Mouse (Mus musculus) forebrain, embryonic 10.5 days (tissue): ENCODE results near the gene Caln1. TPM values are rescaled to one million over a fixed set of nuclear protein-coding genes. Genes with fewer than 3 reads are reported as not detected.

Experiments used
- DNase-seq: peaks from one replicate; pipeline ENCODE4 v3.0.0-alpha.2; 2017; ENCODE audit warnings: low spot score; ENCODE audit errors: extremely low spot score
- H3K27ac ChIP-seq: fragments of 300-500 bp; sonication (generic); 2 replicates; pipeline ENCODE4 v1.5.1; 2016; ENCODE audit warnings: mild to moderate bottlenecking
- H3K27me3 ChIP-seq: fragments of 300-500 bp; sonication (generic); 2 replicates; pipeline ENCODE4 v1.6.1; 2016; ENCODE audit warnings: mild to moderate bottlenecking; ENCODE audit not compliant: poor library complexity, severe bottlenecking
- H3K36me3 ChIP-seq: fragments of 300-500 bp; sonication (generic); replicated peaks from 2 replicates; pipeline ENCODE4 v1.6.1; 2016; ENCODE audit warnings: mild to moderate bottlenecking, moderate library complexity
- H3K4me1 ChIP-seq: fragments of 300-500 bp; sonication (generic); 2 replicates; pipeline ENCODE4 v1.6.1; 2016
- H3K4me3 ChIP-seq: fragments of 300-500 bp; sonication (generic); 2 replicates; pipeline ENCODE4 v1.5.1; 2016; ENCODE audit warnings: mild to moderate bottlenecking, moderate library complexity
- H3K9me3 ChIP-seq: fragments of 300-500 bp; sonication (generic); 2 replicates; pipeline ENCODE4 v1.6.1; 2016; ENCODE audit warnings: mild to moderate bottlenecking, moderate library complexity
- WGBS: fragments of 180-500 bp; shearing (Covaris S2); methylation state at CpG from one replicate; pipeline ENCODE4 v1.1.7; 2016; 5-methylcytosine and 5-hydroxymethylcytosine counted together
- polyA plus RNA-seq: library from polyadenylated mRNA; unstranded; fragments of >200 nt; fragmentation: Nextera tagmentation; extraction: Ambion mirVana; gene quantifications from 2 replicates; pipeline ENCODE4 v1.2.1, GENCODE M21; 2016

Caln1 gene
- polyA plus RNA-seq, 1 experiment from 2014 or later = 0.30 TPM

DNA sequence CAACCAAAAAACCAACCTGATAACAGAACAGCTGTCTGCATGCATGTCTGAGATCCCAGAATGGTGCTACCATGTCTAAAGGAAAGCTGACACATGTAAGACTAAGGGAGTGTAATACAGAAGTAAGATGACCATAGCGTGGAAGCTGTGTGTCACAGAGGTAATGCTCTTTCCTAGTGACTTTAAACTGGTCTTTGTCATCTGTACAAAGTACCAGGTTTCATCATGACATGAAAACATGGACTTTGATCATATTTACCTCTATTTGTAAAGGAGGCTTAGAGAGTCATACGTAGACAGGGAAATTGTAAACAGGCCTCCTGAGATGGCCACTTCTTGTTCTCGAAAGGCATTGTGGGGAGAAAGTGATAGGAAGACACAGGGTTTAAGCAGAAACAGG, 489.5 kb downstream of the Caln1 start:
- no peaks in the 10 kb centered on the region for H3K9me3 ChIP-seq
- H3K27ac ChIP-seq = no peak overlapping the region
- no peaks in the 10 kb centered on the region for H3K36me3 ChIP-seq
- no peaks in the 10 kb centered on the region for H3K27me3 ChIP-seq
- WGBS = 86% methylated on average over 3 of the region's 3 CpGs
- H3K4me3 ChIP-seq = no peak overlapping the region
- DNase-seq = no peak
- H3K4me1 ChIP-seq = no peaks in the 10 kb centered on the region

DNA sequence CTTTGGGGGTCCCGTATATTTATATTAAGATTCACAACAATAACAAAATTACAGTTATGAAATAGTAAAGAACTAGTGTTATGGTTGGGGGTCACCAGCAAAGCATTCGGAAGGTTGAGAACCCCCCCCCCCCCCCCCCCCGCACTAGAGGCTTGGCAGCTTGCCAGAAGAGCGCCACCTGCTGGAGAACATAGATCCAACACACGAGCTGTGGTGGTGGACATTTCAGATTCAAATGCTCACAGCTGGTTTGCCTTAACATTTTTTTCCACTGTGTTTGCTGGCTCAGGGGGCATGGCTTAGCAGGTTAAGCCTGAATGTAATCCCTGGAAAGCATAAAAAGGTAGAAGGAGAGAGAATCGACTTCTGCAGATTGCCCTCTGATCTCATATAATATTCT, 490.5 kb downstream of the Caln1 start:
- Histone ChIP-seq H3K27me3 (no peaks in the 10 kb centered on the region), H3K4me1 (no peaks in the 10 kb centered on the region), H3K9me3 (no peaks in the 10 kb centered on the region), H3K36me3 (no peaks in the 10 kb centered on the region), H3K27ac (no peak overlapping the region), H3K4me3 (no peak overlapping the region)
- 44% methylated on average over 6 of the region's 6 CpGs for WGBS
- no peak for DNase-seq

DNA sequence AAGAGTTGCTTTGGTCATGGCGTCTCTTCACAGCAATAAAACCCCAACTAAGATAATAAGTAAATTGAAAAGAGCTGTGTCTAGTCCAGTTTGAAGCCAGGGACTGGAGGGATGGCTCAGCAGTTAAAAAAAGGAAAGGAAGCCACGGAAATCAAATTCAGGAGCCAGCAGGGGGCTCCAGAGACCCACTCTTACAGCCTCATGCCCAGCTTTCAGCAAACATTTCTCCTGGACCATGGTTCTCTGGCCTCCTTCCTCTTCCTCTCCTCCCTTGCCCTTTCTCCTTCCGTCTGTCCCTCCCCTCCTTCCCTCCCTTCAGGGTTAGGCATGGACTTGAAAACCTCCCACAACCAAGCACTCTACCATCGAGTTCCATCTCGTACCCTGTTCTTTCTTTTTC, 493.0 kb downstream of the Caln1 start:
- Histone ChIP-seq H3K4me1 (no peaks in the 10 kb centered on the region), H3K9me3 (no peaks in the 10 kb centered on the region), H3K36me3 (no peaks in the 10 kb centered on the region), H3K4me3 (no peak overlapping the region), H3K27ac (no peak overlapping the region), H3K27me3 (no peaks in the 10 kb centered on the region)
- WGBS = 62% methylated on average over 5 of the region's 5 CpGs
- no peak for DNase-seq

DNA sequence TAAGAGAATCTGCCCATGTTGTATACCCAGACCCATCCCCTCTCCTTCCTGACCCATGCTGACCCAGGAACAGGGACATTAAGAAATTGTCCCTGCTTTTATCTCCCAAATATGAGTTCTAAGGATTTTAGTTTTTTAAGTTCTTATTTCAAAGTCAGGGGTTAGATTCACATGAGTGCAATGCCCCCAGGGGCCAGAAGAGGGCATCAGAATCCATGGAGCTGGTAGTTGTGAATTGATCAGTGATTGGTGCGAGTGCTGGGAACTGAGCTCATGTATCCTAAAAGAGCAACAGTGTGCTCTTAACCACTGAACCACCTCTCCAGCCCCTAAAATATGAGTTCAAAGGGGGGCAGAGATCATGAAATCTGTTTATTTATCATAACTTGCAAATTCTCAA, 500.6 kb downstream of the Caln1 start:
- no peaks in the 10 kb centered on the region for H3K4me1 ChIP-seq
- peaks cover 3% of the 10 kb centered on the region; the same call in 1 of the 2 replicates for H3K9me3 ChIP-seq
- WGBS = 67% methylated on average over 1 of the region's 1 CpGs
- DNase-seq = no peak
- H3K27me3 ChIP-seq = no peaks in the 10 kb centered on the region
- no peak overlapping the region for H3K27ac ChIP-seq
- no peaks in the 10 kb centered on the region for H3K36me3 ChIP-seq
- H3K4me3 ChIP-seq = no peak overlapping the region

DNA sequence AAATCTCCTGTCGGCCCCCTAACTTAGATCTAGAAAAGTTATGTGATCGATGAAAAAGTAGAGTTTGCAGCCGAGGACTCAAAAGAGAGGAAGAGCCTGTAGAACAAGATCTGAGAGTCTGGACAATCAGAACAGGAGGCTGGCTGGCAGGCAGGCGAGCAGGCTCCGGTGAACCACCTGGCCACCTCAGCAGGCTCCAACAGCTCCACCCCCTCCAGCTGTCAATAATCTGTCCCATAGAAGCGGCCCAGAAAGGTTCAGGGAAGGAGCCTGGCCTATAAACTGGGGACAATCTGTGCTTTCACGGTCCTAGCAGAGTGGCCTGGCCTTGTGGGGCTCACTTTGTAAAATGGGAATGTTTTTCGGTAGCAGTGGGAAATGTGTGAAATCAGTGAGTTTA, 501.8 kb downstream of the Caln1 start:
- peaks cover 3% of the 10 kb centered on the region; the same call in 1 of the 2 replicates for H3K9me3 ChIP-seq
- WGBS = 70% methylated on average over 8 of the region's 8 CpGs
- DNase-seq = no peak
- H3K4me3 ChIP-seq = no peak overlapping the region
- no peak overlapping the region for H3K27ac ChIP-seq
- H3K36me3 ChIP-seq = no peaks in the 10 kb centered on the region
- no peaks in the 10 kb centered on the region for H3K4me1 ChIP-seq
- no peaks in the 10 kb centered on the region for H3K27me3 ChIP-seq

DNA sequence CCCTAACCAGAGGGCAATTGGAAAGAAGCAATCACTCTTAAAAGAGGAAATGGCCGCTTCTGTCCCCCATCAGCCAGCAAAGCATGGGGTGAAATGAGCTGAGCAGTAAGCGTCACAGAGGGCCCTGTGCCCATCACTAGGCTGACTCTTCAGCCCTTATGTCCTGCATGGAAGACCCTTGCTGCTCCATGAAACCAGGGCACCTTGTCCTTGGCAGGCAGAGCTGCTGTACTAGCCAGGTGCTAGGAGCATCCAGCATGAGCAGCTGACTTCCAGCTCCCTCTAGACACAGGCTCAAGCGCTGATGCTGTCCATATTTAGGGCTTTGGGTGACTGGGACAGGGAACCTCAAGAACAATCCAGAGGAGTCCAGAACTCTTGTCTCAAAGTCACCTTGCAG, 506.1 kb downstream of the Caln1 start:
- H3K9me3 ChIP-seq = no peaks in the 10 kb centered on the region; the same call in 1 of the 2 replicates
- H3K27ac ChIP-seq = no peak overlapping the region
- no peaks in the 10 kb centered on the region for H3K4me1 ChIP-seq
- H3K36me3 ChIP-seq = no peaks in the 10 kb centered on the region
- DNase-seq = no peak
- 96% methylated on average over 3 of the region's 3 CpGs for WGBS
- no peaks in the 10 kb centered on the region for H3K27me3 ChIP-seq
- no peak overlapping the region for H3K4me3 ChIP-seq

DNA sequence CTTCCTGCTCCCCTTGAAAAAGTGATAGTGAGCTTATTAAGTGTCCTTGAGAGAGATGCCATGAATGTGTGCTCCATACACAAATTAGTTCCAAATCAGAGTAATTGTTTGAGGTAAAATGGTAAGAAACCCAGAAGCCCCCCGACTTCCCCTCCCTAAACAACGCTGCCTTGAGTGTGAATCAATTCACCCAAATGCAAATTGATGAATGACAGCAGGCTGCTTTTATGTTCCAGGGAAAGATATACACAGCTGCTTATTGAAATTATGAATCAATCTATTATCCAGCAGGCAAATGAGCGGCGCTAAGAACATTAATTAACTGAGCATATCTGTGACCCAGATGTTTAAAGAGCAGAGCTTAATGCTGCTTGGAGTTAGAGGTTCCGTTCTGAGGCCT, 511.1 kb downstream of the Caln1 start:
- Histone ChIP-seq H3K36me3 (no peaks in the 10 kb centered on the region), H3K4me1 (no peaks in the 10 kb centered on the region), H3K27me3 (no peaks in the 10 kb centered on the region), H3K9me3 (no peaks in the 10 kb centered on the region), H3K4me3 (no peak overlapping the region), H3K27ac (no peak overlapping the region)
- no peak for DNase-seq
- 88% methylated on average over 5 of the region's 5 CpGs for WGBS

DNA sequence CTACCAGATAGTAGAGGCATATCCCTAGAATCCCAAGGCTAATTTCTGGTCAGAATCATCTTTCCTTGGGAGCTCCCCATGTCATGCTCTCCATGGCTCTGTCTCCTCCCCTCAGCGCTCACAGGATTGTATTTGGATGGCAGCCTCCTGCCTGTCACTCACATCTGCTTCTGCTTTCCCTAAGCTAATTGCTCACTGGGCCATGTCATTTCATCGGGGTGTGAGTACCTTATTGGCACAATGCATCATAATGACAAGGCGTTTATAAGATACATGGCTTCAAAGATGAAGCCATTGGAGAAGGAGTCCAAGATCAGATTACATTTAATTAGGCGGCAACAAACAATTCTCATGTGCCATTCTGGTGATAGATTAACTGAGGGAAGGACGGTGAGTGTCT, 522.5 kb downstream of the Caln1 start:
- no peaks in the 10 kb centered on the region for H3K4me1 ChIP-seq
- H3K27me3 ChIP-seq = no peaks in the 10 kb centered on the region
- DNase-seq = no peak
- H3K36me3 ChIP-seq = no peaks in the 10 kb centered on the region
- H3K4me3 ChIP-seq = no peak overlapping the region
- no peak overlapping the region for H3K27ac ChIP-seq
- WGBS = 84% methylated on average over 5 of the region's 5 CpGs
- 0 out of 2 replicates have a peak, but pooled peaks cover 3% of the 10 kb centered on the region for H3K9me3 ChIP-seq

DNA sequence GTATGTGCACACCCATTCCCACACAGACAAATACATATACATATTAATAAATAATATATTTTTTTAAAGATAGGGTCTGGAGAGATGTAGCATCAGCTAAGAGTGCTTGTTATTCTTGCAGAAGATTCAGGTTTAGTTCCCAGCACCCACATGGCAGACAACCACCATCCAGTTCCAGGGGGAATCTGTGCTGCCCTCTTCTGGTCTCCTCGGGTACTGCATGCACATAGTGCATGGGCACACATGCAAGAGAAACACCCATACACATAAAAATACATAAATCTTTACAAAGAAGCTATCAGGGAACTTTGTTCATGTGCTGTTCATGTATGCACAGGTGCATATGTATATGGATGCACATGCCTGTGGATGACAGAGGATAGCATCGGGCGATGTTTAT, 526.7 kb downstream of the Caln1 start:
- Histone ChIP-seq H3K27me3 (no peaks in the 10 kb centered on the region), H3K9me3 (0 out of 2 replicates have a peak, but pooled peaks cover 3% of the 10 kb centered on the region), H3K27ac (no peak overlapping the region), H3K36me3 (no peaks in the 10 kb centered on the region), H3K4me1 (peaks cover 6% of the 10 kb centered on the region), H3K4me3 (no peak overlapping the region)
- WGBS = 96% methylated on average over 3 of the region's 3 CpGs
- no peak for DNase-seq

Other genes starting within 250 kb of the Caln1 start
- 3.6 and 3.9 TPM in 2 replicates for gene Kctd7, start 224.6 kb upstream of the Caln1 start, polyA plus RNA-seq
- 23.3 and 25.4 TPM in 2 replicates for gene Rabgef1, start 197.7 kb upstream of the Caln1 start, polyA plus RNA-seq
- 35.8 and 39.2 TPM in 2 replicates for gene Tmem248, start 152.4 kb upstream of the Caln1 start, polyA plus RNA-seq
- 69.5 and 76.7 TPM in 2 replicates for gene Sbds, start 113.9 kb upstream of the Caln1 start, polyA plus RNA-seq
- 32.2 and 32.5 TPM in 2 replicates for gene Tyw1, start 113.8 kb upstream of the Caln1 start, polyA plus RNA-seq
- not detected in 2 replicates for gene A330070K13Rik, start 15.2 kb downstream of the Caln1 start, polyA plus RNA-seq